Mouse (Mus musculus) bone marrow macrophage, adult 2 months (primary cell): ENCODE measurements around the gene Fbxo21.

Source experiments
- CTCF ChIP-seq: IDR thresholded peaks from 2 replicates; pipeline ENCODE4 v1.5.1; 2012; ENCODE audit warnings: low read depth, mild to moderate bottlenecking, low read length, moderate library complexity
- POLR2A ChIP-seq: IDR thresholded peaks from 2 replicates; pipeline ENCODE4 v1.6.1; 2012; ENCODE audit warnings: mild to moderate bottlenecking, low read depth, low read length, borderline replicate concordance

GRCm38 (mm10) chr5:118047091-118047757, 70.7 kb downstream of the Fbxo21 start:
- TF ChIP-seq CTCF, result no peak
- no peak for TF ChIP-seq POLR2A
